Mouse (Mus musculus) C2C12 (cell line): ENCODE data around the gene Glis3. TPM values are rescaled to one million over a fixed set of nuclear protein-coding genes. Genes with fewer than 3 reads are reported as not detected.

Experiments
- H3K27me3 ChIP-seq: one replicate; pipeline ENCODE4 v1.6.1; 2011; ENCODE audit not compliant: control insufficient read depth, insufficient read depth, insufficient read length
- H3K36me3 ChIP-seq: one replicate; pipeline ENCODE4 v1.6.1; 2011; ENCODE audit not compliant: control insufficient read depth, insufficient read depth
- H3K4me3 ChIP-seq: one replicate; pipeline ENCODE4 v1.5.1; 2011; ENCODE audit warnings: mild to moderate bottlenecking, control low read depth; ENCODE audit not compliant: poor library complexity, insufficient read depth, severe bottlenecking
- H3K79me2 ChIP-seq: one replicate; pipeline ENCODE4 v1.6.1; 2011; ENCODE audit not compliant: control insufficient read depth, insufficient read depth
- H3K79me3 ChIP-seq: one replicate; pipeline ENCODE4 v1.6.1; 2011; ENCODE audit warnings: low read depth, control low read depth
- H3ac ChIP-seq: one replicate; pipeline ENCODE3; 2011; ENCODE audit warnings: low read depth; ENCODE audit not compliant: control insufficient read depth, insufficient read length
- CEBPB ChIP-seq: IDR thresholded peaks from one replicate; pipeline ENCODE4 v1.6.1; 2011; ENCODE audit warnings: low read depth, mild to moderate bottlenecking, control low read depth, moderate library complexity
- CTCF ChIP-seq: IDR thresholded peaks from one replicate; pipeline ENCODE4 v1.5.1; 2011; ENCODE audit not compliant: control insufficient read depth, insufficient read depth, insufficient read length
- FOSL1 ChIP-seq: IDR thresholded peaks from one replicate; pipeline ENCODE4 v1.8.0; 2011; ENCODE audit warnings: mild to moderate bottlenecking, low read length; ENCODE audit not compliant: poor library complexity, insufficient read depth, severe bottlenecking
- MAX ChIP-seq: IDR thresholded peaks from one replicate; pipeline ENCODE4 v1.6.1; 2011; ENCODE audit warnings: mild to moderate bottlenecking, control low read depth
- MYOD1 ChIP-seq: IDR thresholded peaks from one replicate; pipeline ENCODE4 v1.6.1; 2011; ENCODE audit warnings: low read depth; ENCODE audit not compliant: control insufficient read depth, insufficient read length
- MYOG ChIP-seq: IDR thresholded peaks from one replicate; pipeline ENCODE4 v1.6.1; 2011; ENCODE audit not compliant: control insufficient read depth, insufficient read length; ENCODE audit errors: extremely low read depth
- USF1 ChIP-seq: IDR thresholded peaks from one replicate; pipeline ENCODE4 v1.6.1; 2011; ENCODE audit warnings: low read depth, mild to moderate bottlenecking, control low read depth, moderate library complexity
- polyA plus RNA-seq: library from polyadenylated mRNA; unstranded; fragments of >200 nt; fragmentation: generic; extraction: Trizol; gene quantifications from one replicate; pipeline ENCODE4 v1.2.1, GENCODE M21; 2012; ENCODE audit warnings: missing spikeins

The Glis3 gene
- polyA plus RNA-seq, 1 experiment: 2.9 TPM

DNA sequence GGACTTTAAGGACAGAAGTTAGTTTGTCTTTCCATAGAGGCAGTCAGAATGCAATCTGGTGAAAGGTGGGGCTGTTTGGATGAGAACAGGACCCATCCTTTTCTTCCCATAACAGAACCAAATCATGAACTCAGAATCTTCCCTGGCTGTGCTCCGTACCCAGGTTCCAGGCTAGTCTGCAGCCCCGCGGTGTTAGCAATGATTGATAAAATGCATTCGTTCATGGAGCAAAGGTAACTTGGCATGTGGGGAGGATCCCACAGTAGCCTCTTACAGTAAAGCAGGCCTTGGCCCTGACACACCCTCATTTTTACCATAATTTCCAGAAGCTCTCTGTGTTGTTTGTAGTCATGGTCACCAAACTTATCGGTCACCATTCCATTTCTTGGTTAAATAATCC is 152.4 kb downstream of the Glis3 start:
- Histone ChIP-seq H3K79me2 (no peaks in the 10 kb centered on the region), H3K4me3 (no peak overlapping the region), H3K79me3 (no peaks in the 10 kb centered on the region), H3ac (no peak overlapping the region), H3K27me3 (no peaks in the 10 kb centered on the region), H3K36me3 (no peaks in the 10 kb centered on the region)
- TF ChIP-seq CTCF (no peak), MAX (no peak), CEBPB (no peak), MYOD1 (no peak), FOSL1 (no peak), USF1 (no peak), MYOG (no peak)

DNA sequence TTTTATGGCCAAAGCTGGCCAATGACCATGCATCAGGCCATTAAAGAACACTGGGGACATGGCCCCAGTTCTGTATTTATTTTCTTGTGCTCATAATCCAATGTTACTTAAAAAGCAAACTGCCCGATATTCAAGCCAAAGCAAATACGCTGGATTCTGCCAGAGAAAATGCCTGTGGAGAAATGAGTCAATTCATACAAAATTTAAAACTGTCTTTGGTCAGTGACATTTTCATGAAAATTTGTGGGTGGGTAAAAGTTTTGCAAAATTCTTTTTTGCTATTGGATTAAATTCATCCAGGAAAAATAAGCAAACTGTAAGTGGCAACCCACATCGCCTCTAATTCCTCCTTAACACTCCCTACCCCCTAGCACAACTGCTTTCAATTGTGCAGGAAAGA is 154.5 kb downstream of the Glis3 start:
- H3K27me3 ChIP-seq: no peaks in the 10 kb centered on the region
- H3K79me3 ChIP-seq: no peaks in the 10 kb centered on the region
- H3K4me3 ChIP-seq: no peak overlapping the region
- no peak for TF ChIP-seq FOSL1
- TF ChIP-seq MYOD1: no peak
- TF ChIP-seq CTCF: no peak
- no peak for TF ChIP-seq CEBPB
- no peak for TF ChIP-seq MAX
- TF ChIP-seq MYOG: no peak
- TF ChIP-seq USF1: no peak
- no peaks in the 10 kb centered on the region for H3K36me3 ChIP-seq
- no peaks in the 10 kb centered on the region for H3K79me2 ChIP-seq
- H3ac ChIP-seq: no peak overlapping the region

DNA sequence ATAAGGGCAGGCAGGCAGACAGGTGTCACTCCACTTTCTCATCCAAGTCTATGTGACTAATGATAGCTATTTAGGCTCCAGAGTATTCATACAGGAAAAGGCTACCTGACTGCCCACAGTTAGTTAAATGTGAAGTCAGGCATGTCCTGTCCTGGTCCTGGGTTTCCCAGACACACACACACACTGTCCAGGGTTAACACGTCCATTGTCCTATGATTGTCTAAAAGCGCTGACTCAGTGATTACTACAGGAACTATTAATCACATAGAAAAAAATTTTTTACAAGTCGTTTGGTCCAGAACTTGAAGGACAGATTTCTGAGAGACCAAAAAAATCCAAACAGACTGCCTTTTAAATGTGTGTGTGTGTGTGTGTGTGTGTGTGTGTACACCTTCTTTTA is 157.6 kb downstream of the Glis3 start:
- Histone ChIP-seq H3K36me3 (no peaks in the 10 kb centered on the region), H3K4me3 (no peak overlapping the region), H3ac (no peak overlapping the region), H3K79me2 (no peaks in the 10 kb centered on the region), H3K27me3 (no peaks in the 10 kb centered on the region), H3K79me3 (no peaks in the 10 kb centered on the region)
- TF ChIP-seq FOSL1: no peak
- TF ChIP-seq USF1: no peak
- TF ChIP-seq CEBPB: no peak
- TF ChIP-seq MYOG: no peak
- TF ChIP-seq MYOD1: no peak
- TF ChIP-seq MAX: no peak
- no peak for TF ChIP-seq CTCF

DNA sequence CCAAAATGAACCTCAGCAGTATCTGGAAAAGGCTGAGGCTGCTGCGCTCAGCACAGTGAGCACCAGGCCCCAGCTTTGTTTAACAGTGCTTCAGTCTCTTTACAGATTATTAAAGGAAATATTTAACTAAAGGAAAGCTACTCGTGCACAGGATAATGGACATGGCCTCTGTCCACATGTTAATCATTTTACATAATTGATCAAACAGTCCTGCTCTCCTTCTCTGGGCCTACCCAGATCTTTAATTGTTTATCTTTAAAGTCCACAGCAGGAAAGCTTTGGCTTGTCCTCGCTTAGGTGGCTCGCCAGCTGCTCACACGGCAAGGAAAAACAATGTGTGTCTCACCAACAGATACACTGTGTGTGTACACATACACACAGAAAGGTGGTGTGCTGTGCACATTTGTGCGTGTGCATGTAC is 159.1 kb downstream of the Glis3 start:
- no peak for TF ChIP-seq MAX
- no peak for TF ChIP-seq MYOD1
- no peak for TF ChIP-seq MYOG
- TF ChIP-seq CEBPB: no peak
- TF ChIP-seq FOSL1: no peak
- TF ChIP-seq USF1: no peak
- TF ChIP-seq CTCF: no peak
- no peak overlapping the region for H3ac ChIP-seq
- H3K4me3 ChIP-seq: no peak overlapping the region
- H3K36me3 ChIP-seq: no peaks in the 10 kb centered on the region
- no peaks in the 10 kb centered on the region for H3K79me3 ChIP-seq
- H3K27me3 ChIP-seq: no peaks in the 10 kb centered on the region
- no peaks in the 10 kb centered on the region for H3K79me2 ChIP-seq

DNA sequence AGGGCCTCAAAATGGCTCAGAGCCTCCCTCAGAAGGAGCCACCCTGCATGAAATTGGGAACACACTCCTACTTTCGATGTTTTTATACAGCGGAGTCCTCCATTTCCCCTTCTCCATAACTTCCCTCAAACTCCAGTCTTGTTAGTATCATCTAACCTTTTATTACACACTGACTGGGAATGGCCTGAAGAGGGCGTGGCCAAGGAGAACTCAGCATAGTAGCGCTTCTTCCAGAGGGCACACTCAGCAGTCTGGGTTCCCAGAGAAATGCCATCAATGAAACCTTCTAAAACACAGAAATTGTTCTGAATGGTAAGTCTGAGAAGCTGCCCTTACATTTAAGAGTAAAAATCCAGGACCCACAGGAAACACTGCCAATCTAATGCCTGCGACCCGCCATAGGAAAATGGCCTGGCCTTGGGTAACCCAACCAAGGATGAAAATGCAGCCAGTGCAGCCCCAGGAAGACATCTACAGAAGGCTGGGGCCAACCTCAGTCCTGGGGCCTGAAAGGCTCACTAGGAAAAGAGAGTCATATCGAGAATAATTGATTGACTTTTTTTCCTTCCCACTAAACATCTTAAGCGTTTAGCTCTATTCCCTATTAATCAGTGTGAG is 159.6 kb downstream of the Glis3 start:
- H3K79me3 ChIP-seq: no peaks in the 10 kb centered on the region
- H3K27me3 ChIP-seq: no peaks in the 10 kb centered on the region
- H3K36me3 ChIP-seq: no peaks in the 10 kb centered on the region
- no peak overlapping the region for H3K4me3 ChIP-seq
- TF ChIP-seq MYOD1: no peak
- TF ChIP-seq MAX: no peak
- TF ChIP-seq CTCF: no peak
- TF ChIP-seq MYOG: no peak
- no peak for TF ChIP-seq FOSL1
- TF ChIP-seq CEBPB: no peak
- no peak for TF ChIP-seq USF1
- H3K79me2 ChIP-seq: no peaks in the 10 kb centered on the region
- H3ac ChIP-seq: no peak overlapping the region
